Mouse (Mus musculus): ENCODE results near the gene Lztfl1. TPM values are rescaled to one million over a fixed set of nuclear protein-coding genes. Genes with fewer than 3 reads are reported as not detected.

The Lztfl1 gene
- polyA plus RNA-seq, 1 experiment from 2014 or later, result 47.1 TPM

- H3K27ac ChIP-seq, result no peak overlapping the region
- H3K4me1 ChIP-seq (replicated peaks), result no peaks in the 10 kb centered on the region
- no peak for ATAC-seq
- H3K9me3 ChIP-seq, result no peaks in the 10 kb centered on the region
- no peak overlapping the region for H3K4me3 ChIP-seq (replicated peaks)
- H3K9ac ChIP-seq, result no peak overlapping the region
- H3K4me2 ChIP-seq (replicated peaks), result no peak overlapping the region
- 61% methylated on average over 3 of the region's 3 CpGs for WGBS
- H3K36me3 ChIP-seq, result no peaks in the 10 kb centered on the region
- no peaks in the 10 kb centered on the region for H3K27me3 ChIP-seq (replicated peaks)
Measured at GRCm38 (mm10) chr9:123731271-123731670, 13.8 kb upstream of the Lztfl1 start.

GRCm38 (mm10) chr9:123722737-123723493 lies 5.4 kb upstream of the Lztfl1 start:
- Histone ChIP-seq H3K36me3 (no peaks in the 10 kb centered on the region), H3K4me3 (replicated peaks) (no peak overlapping the region), H3K4me2 (replicated peaks) (no peak overlapping the region), H3K27me3 (replicated peaks) (no peaks in the 10 kb centered on the region), H3K27ac (no peak overlapping the region), H3K4me1 (replicated peaks) (no peaks in the 10 kb centered on the region), H3K9me3 (no peaks in the 10 kb centered on the region), H3K9ac (no peak overlapping the region)
- ATAC-seq, result no peak
- 59% methylated on average over 2 of the region's 2 CpGs for WGBS

GRCm38 (mm10) chr9:123716301-123716700 lies 1.2 kb downstream of the Lztfl1 start:
- H3K4me2 ChIP-seq (replicated peaks), result no peak overlapping the region; the same call in 1 of the 2 replicates
- H3K36me3 ChIP-seq, result no peaks in the 10 kb centered on the region; the same call in 1 of the 2 replicates
- 0 out of 2 replicates have a peak, but pooled peaks cover 2% of the 10 kb centered on the region for H3K4me1 ChIP-seq (replicated peaks)
- no peaks in the 10 kb centered on the region for H3K9me3 ChIP-seq
- no peak for ATAC-seq
- H3K27ac ChIP-seq, result no peak overlapping the region
- no peaks in the 10 kb centered on the region for H3K27me3 ChIP-seq (replicated peaks)
- no peak overlapping the region for H3K4me3 ChIP-seq (replicated peaks)
- no peak overlapping the region for H3K9ac ChIP-seq
- 22% methylated on average over 3 of the region's 3 CpGs for WGBS

GRCm38 (mm10) chr9:123713111-123713510 lies 4.4 kb downstream of the Lztfl1 start:
- H3K4me1 ChIP-seq (replicated peaks), result 0 out of 2 replicates have a peak, but pooled peaks cover 2% of the 10 kb centered on the region
- no peak overlapping the region for H3K4me3 ChIP-seq (replicated peaks)
- H3K27ac ChIP-seq, result no peak overlapping the region
- no peak overlapping the region for H3K9ac ChIP-seq
- H3K4me2 ChIP-seq (replicated peaks), result no peak overlapping the region
- peaks cover 3% of the 10 kb centered on the region; the same call in 1 of the 2 replicates for H3K36me3 ChIP-seq
- WGBS, result 77% methylated on average over 2 of the region's 2 CpGs
- no peak for ATAC-seq
- H3K27me3 ChIP-seq (replicated peaks), result no peaks in the 10 kb centered on the region
- H3K9me3 ChIP-seq, result no peaks in the 10 kb centered on the region

- peaks cover 3% of the 10 kb centered on the region; the same call in 1 of the 2 replicates for H3K36me3 ChIP-seq
- 47% methylated on average over 2 of the region's 2 CpGs for WGBS
- H3K27me3 ChIP-seq (replicated peaks), result no peaks in the 10 kb centered on the region
Measured at GRCm38 (mm10) chr9:123709226-123709625, 8.3 kb downstream of the Lztfl1 start.

GRCm38 (mm10) chr9:123701822-123702221 lies 15.7 kb downstream of the Lztfl1 start:
- Histone ChIP-seq H3K9me3 (no peaks in the 10 kb centered on the region), H3K4me2 (replicated peaks) (no peak overlapping the region), H3K9ac (no peak overlapping the region), H3K36me3 (0 out of 2 replicates have a peak, but pooled peaks cover 3% of the 10 kb centered on the region), H3K27ac (no peak overlapping the region), H3K4me3 (replicated peaks) (no peak overlapping the region), H3K4me1 (replicated peaks) (no peaks in the 10 kb centered on the region), H3K27me3 (replicated peaks) (no peaks in the 10 kb centered on the region)
- WGBS, result 87% methylated on average over 5 of the region's 5 CpGs
- ATAC-seq, result peak; percentile 36; the same call in 1 of the 2 replicates

More at GRCm38 (mm10) chr9:123709226-123709625, 8.3 kb downstream of the Lztfl1 start:
- Histone ChIP-seq H3K4me1 (replicated peaks) (no peaks in the 10 kb centered on the region), H3K27ac (no peak overlapping the region), H3K4me3 (replicated peaks) (no peak overlapping the region), H3K4me2 (replicated peaks) (no peak overlapping the region), H3K9ac (no peak overlapping the region), H3K9me3 (no peaks in the 10 kb centered on the region)
- no peak for ATAC-seq

GRCm38 (mm10) chr9:123695634-123696302 lies 21.7 kb downstream of the Lztfl1 start:
- H3K9ac ChIP-seq, result no peak overlapping the region
- no peak for ATAC-seq
- H3K4me3 ChIP-seq (replicated peaks), result no peak overlapping the region
- no peak overlapping the region for H3K27ac ChIP-seq
- H3K4me2 ChIP-seq (replicated peaks), result no peak overlapping the region
- 90% methylated on average over 3 of the region's 3 CpGs for WGBS
- H3K27me3 ChIP-seq (replicated peaks), result no peaks in the 10 kb centered on the region
- 0 out of 2 replicates have a peak, but pooled peaks cover 3% of the 10 kb centered on the region for H3K36me3 ChIP-seq
- H3K9me3 ChIP-seq, result no peaks in the 10 kb centered on the region
- no peaks in the 10 kb centered on the region for H3K4me1 ChIP-seq (replicated peaks)

GRCm38 (mm10) chr9:123688227-123688626 lies 29.3 kb downstream of the Lztfl1 start:
- H3K4me1 ChIP-seq (replicated peaks), result no peaks in the 10 kb centered on the region
- no peak for ATAC-seq
- 81% methylated on average over 1 of the region's 1 CpGs for WGBS

GRCm38 (mm10) chr9:123686206-123686605 lies 31.3 kb downstream of the Lztfl1 start:
- no peak for ATAC-seq
- H3K27ac ChIP-seq, result no peak overlapping the region
- H3K4me1 ChIP-seq (replicated peaks), result no peaks in the 10 kb centered on the region
- no peak overlapping the region for H3K4me3 ChIP-seq (replicated peaks)
- no peaks in the 10 kb centered on the region for H3K36me3 ChIP-seq
- H3K9ac ChIP-seq, result no peak overlapping the region
- no peak overlapping the region for H3K4me2 ChIP-seq (replicated peaks)
- WGBS, result 85% methylated on average over 5 of the region's 5 CpGs
- H3K27me3 ChIP-seq (replicated peaks), result no peaks in the 10 kb centered on the region
- H3K9me3 ChIP-seq, result no peaks in the 10 kb centered on the region

More at GRCm38 (mm10) chr9:123688227-123688626, 29.3 kb downstream of the Lztfl1 start:
- H3K9ac ChIP-seq, result no peak overlapping the region
- no peak overlapping the region for H3K4me2 ChIP-seq (replicated peaks)
- H3K27me3 ChIP-seq (replicated peaks), result no peaks in the 10 kb centered on the region
- no peak overlapping the region for H3K4me3 ChIP-seq (replicated peaks)
- no peaks in the 10 kb centered on the region for H3K36me3 ChIP-seq
- no peaks in the 10 kb centered on the region for H3K9me3 ChIP-seq
- no peak overlapping the region for H3K27ac ChIP-seq

- WGBS, result 51% methylated on average over 3 of the region's 3 CpGs
- no peak overlapping the region for H3K4me2 ChIP-seq (replicated peaks)
- H3K27me3 ChIP-seq (replicated peaks), result 0 out of 2 replicates have a peak, but pooled peaks cover 4% of the 10 kb centered on the region
- no peak overlapping the region for H3K4me3 ChIP-seq (replicated peaks)
- H3K27ac ChIP-seq, result no peak overlapping the region
- peaks cover 3% of the 10 kb centered on the region for H3K4me1 ChIP-seq (replicated peaks)
- no peaks in the 10 kb centered on the region for H3K36me3 ChIP-seq
- ATAC-seq, result no peak
- no peak overlapping the region for H3K9ac ChIP-seq
- no peaks in the 10 kb centered on the region for H3K9me3 ChIP-seq
Measured at GRCm38 (mm10) chr9:123683704-123684103, 33.8 kb downstream of the Lztfl1 start.

- Histone ChIP-seq H3K4me2 (replicated peaks) (peak overlapping the region; percentile 76), H3K36me3 (no peaks in the 10 kb centered on the region), H3K27ac (no peak overlapping the region), H3K27me3 (replicated peaks) (peaks cover 13% of the 10 kb centered on the region), H3K9me3 (no peaks in the 10 kb centered on the region), H3K9ac (no peak overlapping the region), H3K4me3 (replicated peaks) (peak overlapping the region; percentile 48), H3K4me1 (replicated peaks) (peaks cover 10% of the 10 kb centered on the region)
- WGBS, result 20% methylated on average over 2 of the region's 2 CpGs
- no peak; the same call in 1 of the 2 replicates for ATAC-seq
Measured at GRCm38 (mm10) chr9:123679198-123679597, 38.3 kb downstream of the Lztfl1 start.

- H3K4me2 ChIP-seq (replicated peaks), result peak within 1 kb of the TSS; percentile 76
- peak; percentile 95 for ATAC-seq
- peaks cover 10% of the 10 kb centered on the region for H3K4me1 ChIP-seq (replicated peaks)
Measured at GRCm38 (mm10) chr9:123678327-123679105, 39.0 kb downstream of the Lztfl1 start, which contains the start of the genes Ccr9 and Slc6a20a. TSS of gene Ccr9 (plus strand) at chr9:123678439. TSS of gene Slc6a20a (minus strand) at chr9:123678885.

More at GRCm38 (mm10) chr9:123678327-123679105, 39.0 kb downstream of the Lztfl1 start, which contains the start of the genes Ccr9 and Slc6a20a:
- Histone ChIP-seq H3K36me3 (no peaks in the 10 kb centered on the region), H3K9me3 (no peaks in the 10 kb centered on the region), H3K27ac (peak within 1 kb of the TSS; percentile 56; the same call in 1 of the 2 replicates), H3K9ac (peak within 1 kb of the TSS; percentile 55), H3K27me3 (replicated peaks) (peaks cover 13% of the 10 kb centered on the region), H3K4me3 (replicated peaks) (peak within 1 kb of the TSS; percentile 48)
- WGBS, result under 1% methylated on average over 73 of the region's 73 CpGs

Data from intestine, embryonic 15.5 days (tissue).